Mouse (Mus musculus) skeletal muscle tissue, adult 2 months (tissue): ENCODE measurements around the gene Grik4.
A peak's percentile ranks its signal among the peaks of the same experiment; 100 is the strongest.

Source experiments
- DNase-seq: peaks from one replicate; pipeline ENCODE4 v3.0.0-alpha.2; 2012; ENCODE audit warnings: low read depth, low spot score

Gene Grik4

GRCm38 (mm10) chr9:42745982-42746381, 198.3 kb downstream of the Grik4 start:
- no peak for DNase-seq

GRCm38 (mm10) chr9:42742385-42742784, 201.9 kb downstream of the Grik4 start:
- DNase-seq = no peak

- peak; percentile 16 for DNase-seq
Measured at GRCm38 (mm10) chr9:42736697-42737335, 207.5 kb downstream of the Grik4 start.

- no peak for DNase-seq
Measured at GRCm38 (mm10) chr9:42735086-42735485, 209.2 kb downstream of the Grik4 start.

GRCm38 (mm10) chr9:42732731-42733318, 211.5 kb downstream of the Grik4 start:
- no peak for DNase-seq

- no peak for DNase-seq
Measured at GRCm38 (mm10) chr9:42728472-42728871, 215.8 kb downstream of the Grik4 start.

GRCm38 (mm10) chr9:42727661-42728060, 216.6 kb downstream of the Grik4 start:
- DNase-seq = no peak

GRCm38 (mm10) chr9:42727186-42727585, 217.1 kb downstream of the Grik4 start:
- DNase-seq = no peak

GRCm38 (mm10) chr9:42724099-42724498, 220.2 kb downstream of the Grik4 start:
- DNase-seq = no peak

GRCm38 (mm10) chr9:42722501-42722900, 221.8 kb downstream of the Grik4 start:
- DNase-seq = no peak

- no peak for DNase-seq
Measured at GRCm38 (mm10) chr9:42721718-42722117, 222.6 kb downstream of the Grik4 start.

- no peak for DNase-seq
Measured at GRCm38 (mm10) chr9:42721146-42721545, 223.1 kb downstream of the Grik4 start.

GRCm38 (mm10) chr9:42713912-42714311, 230.4 kb downstream of the Grik4 start:
- no peak for DNase-seq

GRCm38 (mm10) chr9:42705848-42706247, 238.4 kb downstream of the Grik4 start:
- no peak for DNase-seq

GRCm38 (mm10) chr9:42703191-42703854, 241.0 kb downstream of the Grik4 start:
- no peak for DNase-seq

- no peak for DNase-seq
Measured at GRCm38 (mm10) chr9:42702231-42703132, 241.8 kb downstream of the Grik4 start.

GRCm38 (mm10) chr9:42701729-42702128, 242.6 kb downstream of the Grik4 start:
- DNase-seq = no peak

GRCm38 (mm10) chr9:42693024-42693423, 251.3 kb downstream of the Grik4 start:
- no peak for DNase-seq

- peak; percentile 18 for DNase-seq
Measured at GRCm38 (mm10) chr9:42688143-42688542, 256.1 kb downstream of the Grik4 start.

- no peak for DNase-seq
Measured at GRCm38 (mm10) chr9:42686104-42686503, 258.2 kb downstream of the Grik4 start.

GRCm38 (mm10) chr9:42674017-42674412, 270.3 kb downstream of the Grik4 start:
- no peak for DNase-seq
